Mouse (Mus musculus): Measurements from ENCODE around the gene Adipor1. TPM values are rescaled to one million over a fixed set of nuclear protein-coding genes. Genes with fewer than 3 reads are reported as not detected.
"Not testable (repeated sequence)": the region's sequence is repeated elsewhere in the genome, so short reads cannot be mapped to it uniquely, and the experiment has no call there.

Adipor1 gene
- total and polyA plus RNA-seq, 2 experiments from 2014 or later, result 79.7 to 115 TPM

GRCm38 (mm10) chr1:134440437-134440836 is 25.3 kb downstream of the Adipor1 start:
- TF ChIP-seq CTCF (IDR thresholded peaks at IDR 0.05; ENCODE audit: low read depth), result no peak
- Histone ChIP-seq H3K4me2 (ENCODE audit: low read depth, low read length) (no peak overlapping the region), H3K36me3 (ENCODE audit: insufficient read depth, low read length) (no peaks in the 10 kb centered on the region), H3K9me3 (ENCODE audit: low read length) (no peaks in the 10 kb centered on the region), H3K27ac (no peak overlapping the region), H3K4me1 (ENCODE audit: insufficient read depth, low read length) (no peaks in the 10 kb centered on the region), H3K4me3 (ENCODE audit: low read length) (no peak overlapping the region), H3K9ac (replicated peaks; ENCODE audit: low read length) (no peak overlapping the region), H3K27me3 (ENCODE audit: insufficient read depth, low read length) (no peaks in the 10 kb centered on the region)
- DNase-seq (ENCODE audit: low spot score) (no peak), ATAC-seq (no peak)
- 94% methylated on average over 6 of the region's 6 CpGs for WGBS

- H3K27ac ChIP-seq; ATAC-seq; H3K27me3 ChIP-seq (ENCODE audit: insufficient read depth, low read length); H3K9me3 ChIP-seq (ENCODE audit: low read length); H3K36me3 ChIP-seq (ENCODE audit: insufficient read depth, low read length); DNase-seq (ENCODE audit: low spot score); H3K4me1 ChIP-seq (ENCODE audit: insufficient read depth, low read length); H3K9ac ChIP-seq (replicated peaks; ENCODE audit: low read length); H3K4me2 ChIP-seq (ENCODE audit: low read depth, low read length); H3K4me3 ChIP-seq (ENCODE audit: low read length): not testable (repeated sequence)
- 91% methylated on average over 6 of the region's 10 CpGs for WGBS
These were observed 26.6 kb downstream of the Adipor1 start for GRCm38 (mm10) chr1:134441737-134442136.

- no peak overlapping the region for H3K4me2 ChIP-seq (ENCODE audit: low read depth, low read length)
- H3K9me3 ChIP-seq (ENCODE audit: low read length), result no peaks in the 10 kb centered on the region
- no peaks in the 10 kb centered on the region for H3K4me1 ChIP-seq (ENCODE audit: insufficient read depth, low read length)
- DNase-seq (ENCODE audit: low spot score), result no peak
- 98% methylated on average over 3 of the region's 3 CpGs for WGBS
- H3K9ac ChIP-seq (replicated peaks; ENCODE audit: low read length), result no peak overlapping the region
- no peak overlapping the region for H3K27ac ChIP-seq
- ATAC-seq, result no peak
- TF ChIP-seq CTCF (IDR thresholded peaks at IDR 0.05; ENCODE audit: low read depth), result no peak
- no peaks in the 10 kb centered on the region for H3K36me3 ChIP-seq (ENCODE audit: insufficient read depth, low read length)
- H3K4me3 ChIP-seq (ENCODE audit: low read length), result no peak overlapping the region
- H3K27me3 ChIP-seq (ENCODE audit: insufficient read depth, low read length), result no peaks in the 10 kb centered on the region
These were observed 27.2 kb downstream of the Adipor1 start for GRCm38 (mm10) chr1:134442394-134442793.

DNA sequence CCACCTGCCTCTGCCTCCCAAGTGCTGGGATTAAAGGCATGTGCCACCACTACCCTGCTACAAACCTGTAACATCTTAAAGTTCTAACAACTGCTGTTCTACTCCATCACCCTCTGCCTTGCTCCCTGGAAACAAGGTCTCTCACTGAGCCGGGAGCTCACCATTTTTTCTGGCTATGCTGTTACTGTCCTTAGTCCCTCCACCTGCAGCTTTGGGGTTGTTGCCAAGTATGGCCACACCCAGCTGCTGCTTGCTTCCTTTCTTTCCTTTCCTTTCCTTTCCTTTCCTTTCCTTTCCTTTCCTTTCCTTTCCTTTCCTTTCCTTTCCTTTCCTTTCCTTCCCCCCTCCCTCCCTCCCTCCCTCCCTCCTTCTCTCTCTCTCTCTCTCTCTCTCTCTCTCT is 28.1 kb downstream of the Adipor1 start:
- ATAC-seq; H3K4me3 ChIP-seq (ENCODE audit: low read length); H3K4me2 ChIP-seq (ENCODE audit: low read depth, low read length); H3K27ac ChIP-seq; H3K4me1 ChIP-seq (ENCODE audit: insufficient read depth, low read length); DNase-seq (ENCODE audit: low spot score); H3K36me3 ChIP-seq (ENCODE audit: insufficient read depth, low read length); H3K9me3 ChIP-seq (ENCODE audit: low read length); H3K27me3 ChIP-seq (ENCODE audit: insufficient read depth, low read length); H3K9ac ChIP-seq (replicated peaks; ENCODE audit: low read length): not testable (repeated sequence)
- WGBS, result 68% methylated on average over 1 of the region's 1 CpGs

DNA sequence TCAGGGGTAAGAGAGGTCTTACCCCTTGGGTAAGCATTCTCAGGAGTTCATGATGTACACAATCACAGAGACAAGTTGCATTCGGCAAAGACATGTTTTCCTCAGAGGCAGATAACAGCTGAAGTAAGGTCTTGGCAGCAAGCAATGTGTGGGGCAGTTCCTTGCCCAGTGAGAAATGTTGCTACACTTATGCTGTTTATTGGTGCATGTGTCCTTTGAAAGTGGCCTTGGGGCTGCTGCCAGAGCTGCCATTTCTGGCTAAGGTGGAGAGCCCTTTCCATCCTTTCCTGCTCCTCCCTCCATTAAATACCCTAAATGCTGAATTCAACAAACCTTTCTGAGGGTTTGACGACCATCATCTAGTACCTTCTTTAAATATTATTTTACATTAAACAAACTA is 30.2 kb downstream of the Adipor1 start:
- Histone ChIP-seq H3K4me3 (ENCODE audit: low read length) (no peak overlapping the region), H3K9me3 (ENCODE audit: low read length) (no peaks in the 10 kb centered on the region), H3K27ac (no peak overlapping the region), H3K4me2 (ENCODE audit: low read depth, low read length) (no peak overlapping the region), H3K4me1 (ENCODE audit: insufficient read depth, low read length) (no peaks in the 10 kb centered on the region), H3K9ac (replicated peaks; ENCODE audit: low read length) (no peak overlapping the region), H3K36me3 (ENCODE audit: insufficient read depth, low read length) (no peaks in the 10 kb centered on the region), H3K27me3 (ENCODE audit: insufficient read depth, low read length) (no peaks in the 10 kb centered on the region)
- DNase-seq (ENCODE audit: low spot score) (no peak), ATAC-seq (no peak)
- 85% methylated on average over 2 of the region's 2 CpGs for WGBS
- TF ChIP-seq CTCF (IDR thresholded peaks at IDR 0.05; ENCODE audit: low read depth), result no peak

DNA sequence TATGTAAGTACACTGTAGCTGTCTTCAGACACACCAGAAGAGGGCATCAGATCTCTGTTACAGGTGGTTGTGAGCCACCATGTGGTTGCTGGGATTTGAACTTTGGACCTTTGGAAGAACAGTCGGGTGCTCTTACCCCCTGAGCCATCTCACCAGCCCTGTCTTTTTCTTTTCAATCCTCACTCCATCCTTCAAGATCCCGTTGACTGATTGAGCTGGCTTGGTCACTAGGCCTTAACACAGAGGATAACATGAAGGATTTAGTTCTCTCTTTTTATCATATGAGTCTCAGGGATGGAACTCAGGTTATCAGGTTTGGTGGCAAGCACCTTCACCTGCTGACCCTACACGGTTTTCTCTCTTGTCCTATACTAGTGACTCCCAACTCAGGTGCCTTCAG is 33.4 kb downstream of the Adipor1 start:
- not testable (repeated sequence) for H3K4me2 ChIP-seq (ENCODE audit: low read depth, low read length); H3K9ac ChIP-seq (replicated peaks; ENCODE audit: low read length); H3K9me3 ChIP-seq (ENCODE audit: low read length); H3K4me3 ChIP-seq (ENCODE audit: low read length); H3K27me3 ChIP-seq (ENCODE audit: insufficient read depth, low read length); H3K4me1 ChIP-seq (ENCODE audit: insufficient read depth, low read length); H3K27ac ChIP-seq; H3K36me3 ChIP-seq (ENCODE audit: insufficient read depth, low read length); DNase-seq (ENCODE audit: low spot score); ATAC-seq
- 65% methylated on average over 3 of the region's 3 CpGs for WGBS

DNA sequence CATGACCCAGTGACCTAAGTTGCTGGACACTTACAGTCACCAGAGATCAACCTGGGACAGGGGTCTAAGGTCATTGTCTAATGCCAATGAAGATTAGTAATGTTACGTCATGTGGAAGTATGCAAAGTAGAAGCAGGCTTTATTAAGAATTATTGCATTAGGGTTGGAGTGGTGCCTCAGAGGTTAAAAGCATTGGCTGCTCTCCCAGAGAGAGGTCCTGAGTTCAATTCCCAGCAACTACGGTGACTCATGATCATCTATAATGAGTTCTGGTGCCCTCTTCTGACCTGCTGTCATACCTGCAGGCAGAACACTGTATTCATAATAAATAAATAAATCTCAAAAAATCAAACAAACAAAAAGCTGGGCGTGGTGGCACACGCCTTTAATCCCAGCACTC is 35.0 kb downstream of the Adipor1 start:
- Histone ChIP-seq H3K4me3 (ENCODE audit: low read length) (no peak overlapping the region), H3K27ac (no peak overlapping the region), H3K4me2 (ENCODE audit: low read depth, low read length) (no peak overlapping the region), H3K27me3 (ENCODE audit: insufficient read depth, low read length) (no peaks in the 10 kb centered on the region), H3K9me3 (ENCODE audit: low read length) (no peaks in the 10 kb centered on the region), H3K36me3 (ENCODE audit: insufficient read depth, low read length) (no peaks in the 10 kb centered on the region), H3K4me1 (ENCODE audit: insufficient read depth, low read length) (no peaks in the 10 kb centered on the region), H3K9ac (replicated peaks; ENCODE audit: low read length) (no peak overlapping the region)
- DNase-seq (ENCODE audit: low spot score), result no peak
- 87% methylated on average over 4 of the region's 4 CpGs for WGBS
- ATAC-seq, result no peak
- peak; percentile 2; the same call in 1 of the 2 replicates for TF ChIP-seq CTCF (IDR thresholded peaks at IDR 0.05; ENCODE audit: low read depth)

Data from hindbrain, postnatal 0 days (tissue).